Mouse (Mus musculus): ENCODE measurements at regions not wholly inside any gene's neighbourhood (a gene's known extent, or its start where the extent isn't known, plus 50 kb on each side); places are given as distances from the start of the nearest gene placed in this dataset.

DNA sequence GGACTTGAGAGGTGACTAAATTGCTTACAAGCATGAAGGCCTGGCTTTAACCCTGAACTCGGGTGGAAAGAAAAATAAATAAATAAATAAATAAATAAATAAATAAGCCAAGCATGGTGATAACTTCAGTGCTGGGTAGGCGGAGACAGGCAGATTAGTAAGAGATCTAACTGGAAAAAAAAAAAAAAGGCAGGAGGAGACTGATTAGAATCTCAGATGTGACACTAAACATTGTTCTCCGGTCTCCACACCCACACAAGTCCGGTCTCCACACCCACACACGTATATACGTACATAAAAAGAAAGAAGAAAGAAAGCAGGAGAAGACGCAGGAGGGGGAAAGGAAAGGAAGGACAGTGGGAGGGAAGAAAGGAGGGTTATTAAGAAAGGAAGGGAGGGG lies 267.8 kb downstream of the Dhx15 start:
- DNase-seq, result no peak

DNA sequence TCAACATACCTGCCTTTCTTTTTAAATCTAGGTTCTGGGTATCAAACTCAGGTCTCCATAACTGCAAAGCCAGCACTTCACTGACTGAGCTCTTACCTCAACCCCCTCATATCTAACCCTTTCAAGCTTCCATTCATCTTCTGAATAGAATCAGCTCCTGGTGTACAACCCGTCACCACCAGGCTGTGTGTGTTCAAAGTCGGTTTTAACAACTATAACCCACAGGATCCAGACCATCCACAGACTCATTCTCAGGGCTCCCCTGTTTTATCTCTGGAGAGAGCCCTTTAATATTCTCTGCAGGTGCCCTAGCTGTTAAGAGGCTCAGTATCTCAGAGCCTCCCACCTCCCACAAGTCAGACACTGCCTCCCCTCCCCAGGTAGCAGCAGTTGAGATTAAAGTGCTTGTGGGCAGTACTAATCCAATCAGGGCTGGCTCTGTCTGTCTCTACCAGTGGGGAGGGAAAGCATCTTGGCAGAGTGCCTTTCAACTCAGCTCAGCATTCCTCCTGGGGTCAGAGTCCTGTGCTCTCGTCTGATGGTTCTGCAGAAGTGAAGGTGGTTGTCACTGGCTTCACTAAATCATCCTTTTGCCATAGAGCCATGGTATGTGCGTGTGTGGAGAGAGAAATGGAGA lies 272.4 kb downstream of the Dhx15 start:
- DNase-seq, result peak; percentile 37 to 52

DNA sequence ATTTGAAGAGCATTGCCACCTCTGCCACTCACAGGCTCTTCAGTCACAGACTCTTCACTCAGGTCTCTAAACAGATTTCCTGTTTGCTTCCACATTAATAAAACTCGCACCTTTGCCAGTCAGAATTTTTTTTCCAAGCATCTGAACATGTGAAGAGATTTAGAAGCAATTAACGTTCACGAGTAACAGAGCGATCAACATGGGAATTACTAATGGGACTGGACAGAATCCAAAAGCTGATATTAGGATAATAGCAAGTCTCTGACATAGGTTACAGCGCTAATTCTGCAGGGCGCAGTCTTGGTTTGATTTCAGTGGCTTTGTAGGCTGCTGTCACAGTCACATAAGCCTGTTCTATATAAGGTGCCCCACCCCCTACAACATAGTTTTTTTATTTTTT lies 275.6 kb downstream of the Dhx15 start:
- no peak for DNase-seq

DNA sequence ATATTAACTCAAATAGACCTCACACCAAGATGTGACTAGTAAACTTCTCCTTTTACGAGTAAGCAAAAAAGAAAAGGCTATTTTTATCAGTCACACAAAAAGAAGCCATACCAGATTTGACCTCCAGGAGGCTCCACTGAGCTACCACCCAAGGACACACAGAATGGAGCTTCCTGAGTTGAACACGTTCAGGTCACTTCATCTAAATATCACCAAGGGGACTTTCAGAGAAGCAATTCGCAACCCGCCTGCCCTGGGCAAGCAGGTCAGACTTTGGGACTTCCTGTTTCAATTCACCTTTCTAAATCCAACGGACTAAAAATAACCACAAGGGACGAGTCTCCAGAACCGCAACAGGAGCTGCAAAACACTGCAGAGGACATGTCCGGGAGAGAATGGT lies 281.5 kb downstream of the Dhx15 start:
- peak; percentile 25 to 61 for DNase-seq

DNA sequence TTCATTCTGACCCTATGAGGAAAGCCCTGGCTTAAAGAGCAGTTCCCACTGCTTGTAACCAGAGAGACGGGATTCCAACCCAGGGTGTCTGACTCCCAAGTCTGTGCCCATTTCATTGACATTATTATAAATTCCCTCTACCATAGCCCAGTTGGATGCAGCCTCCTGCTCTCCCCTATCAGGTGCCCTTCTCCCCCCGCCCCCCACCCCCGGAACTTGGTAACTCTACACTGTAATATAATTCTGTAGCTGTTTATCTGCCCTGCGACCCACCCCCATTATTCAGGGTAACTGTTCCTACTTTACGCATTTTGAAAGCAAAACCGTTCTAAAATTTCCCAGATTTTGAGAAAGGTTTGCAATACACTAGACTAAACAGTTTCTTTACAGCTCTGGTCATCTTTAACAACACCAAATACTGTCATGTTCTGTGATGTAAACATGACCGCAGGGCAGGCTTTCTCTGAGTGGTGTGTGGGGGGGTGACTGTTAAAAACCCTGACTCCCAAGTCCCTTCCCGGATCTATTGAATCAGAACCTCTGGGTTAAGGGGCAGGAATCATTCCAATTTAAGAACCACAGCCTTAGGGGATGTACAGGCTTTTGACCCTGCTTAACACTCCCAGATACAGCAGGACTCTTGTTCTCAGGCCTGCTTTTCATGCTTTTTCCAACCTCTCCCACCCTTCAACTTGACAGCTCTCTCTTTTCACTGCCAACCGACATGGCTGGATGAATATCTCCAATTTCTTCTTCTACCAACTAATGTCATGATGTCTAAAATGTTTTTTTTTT lies 283.8 kb downstream of the Dhx15 start:
- DNase-seq, result no peak

DNA sequence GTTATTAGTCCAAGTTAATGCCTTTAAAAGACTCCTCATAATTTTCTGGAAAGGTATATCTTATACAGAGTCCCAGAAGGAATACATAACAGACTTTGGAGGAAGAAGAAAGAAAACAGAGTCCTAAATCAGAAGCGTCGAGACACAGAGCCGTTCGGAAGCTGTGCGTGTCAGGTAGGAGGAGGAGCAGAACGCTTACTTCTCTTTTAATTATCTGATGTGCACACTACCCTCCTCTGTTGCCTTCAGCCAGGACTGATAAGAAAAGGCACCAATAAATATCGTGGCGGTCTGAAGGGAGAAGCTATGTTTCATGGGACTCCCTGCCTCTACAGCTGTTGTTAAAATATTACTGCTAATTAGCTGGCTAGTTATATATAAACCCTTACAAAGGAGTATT lies 296.2 kb downstream of the Dhx15 start:
- DNase-seq, result no peak

DNA sequence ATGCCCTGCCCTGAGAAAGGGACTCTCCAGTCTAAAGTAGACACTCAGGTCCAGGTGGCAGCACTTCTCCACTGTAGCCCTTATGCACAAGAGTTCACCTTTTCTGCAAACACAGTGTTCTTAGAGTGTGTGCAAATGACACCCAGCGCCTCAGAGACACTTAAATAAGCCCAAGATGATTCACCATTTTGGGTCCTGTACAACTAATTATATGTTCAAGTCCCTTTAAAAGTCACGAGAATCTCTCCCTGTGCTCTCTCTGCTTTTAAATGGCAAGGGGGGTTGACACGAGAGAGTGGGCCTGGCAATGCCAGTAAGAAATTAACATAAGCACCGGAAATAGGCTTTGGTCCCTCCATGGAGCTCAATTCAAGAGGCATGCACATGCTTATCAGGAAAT lies 299.0 kb downstream of the Dhx15 start:
- no peak for DNase-seq

DNA sequence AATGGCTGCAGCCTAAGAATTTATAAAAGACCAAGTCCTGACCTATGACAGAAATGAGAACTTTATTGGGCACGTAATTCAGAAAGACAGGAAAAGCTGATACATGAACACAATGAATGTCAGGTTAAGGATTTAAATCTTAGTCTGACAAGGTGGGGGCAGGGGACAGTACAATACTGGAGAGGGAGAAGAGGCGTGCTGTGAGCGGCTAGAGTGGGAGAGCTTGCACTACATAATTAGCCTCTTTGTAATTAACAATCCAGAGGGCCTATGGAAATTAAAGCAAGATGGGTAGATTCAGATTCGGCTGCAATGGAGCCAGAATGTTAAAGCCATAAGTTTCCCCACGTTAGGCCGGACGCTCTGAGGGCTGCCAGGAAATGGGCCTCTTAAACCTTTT lies 301.9 kb downstream of the Dhx15 start:
- no peak for DNase-seq

DNA sequence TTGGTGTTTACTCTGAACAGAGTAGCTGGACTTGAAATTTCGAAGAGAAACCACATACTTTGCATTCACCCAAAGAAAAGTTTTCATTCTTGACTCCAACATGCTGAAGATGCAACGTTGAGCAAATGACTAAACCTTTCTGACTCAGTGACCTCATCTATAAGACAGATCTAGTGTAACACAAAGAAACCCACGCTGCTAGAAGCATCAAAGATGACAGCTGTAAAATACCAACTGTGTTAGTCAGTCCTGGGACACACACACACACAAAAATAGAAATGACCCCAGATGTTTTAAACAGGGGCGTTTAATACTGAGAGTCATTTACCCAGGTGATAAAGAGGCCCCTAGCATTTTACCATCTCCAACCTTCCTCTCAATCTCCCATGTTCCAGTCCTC lies 307.7 kb downstream of the Dhx15 start:
- DNase-seq, result no peak

DNA sequence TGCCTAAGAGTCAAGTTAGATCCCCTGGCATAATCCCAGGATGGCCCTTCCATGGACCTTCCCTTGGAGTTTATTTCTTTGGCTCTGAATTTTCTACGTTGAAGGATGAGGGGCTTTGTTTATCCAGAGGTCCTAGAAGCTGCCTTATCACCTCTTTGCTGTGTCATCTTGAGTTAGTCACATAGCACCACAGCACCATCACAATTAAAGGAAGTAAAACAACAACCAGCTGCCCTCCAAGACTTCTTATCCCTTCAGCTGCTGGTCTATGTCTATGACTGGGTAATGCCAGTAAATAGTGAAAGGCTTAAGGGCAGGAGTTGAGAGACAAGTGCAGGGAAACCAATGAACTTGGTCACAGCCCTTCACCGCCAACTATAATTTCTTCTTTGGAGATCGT lies 308.1 kb downstream of the Dhx15 start:
- no peak for DNase-seq

DNA sequence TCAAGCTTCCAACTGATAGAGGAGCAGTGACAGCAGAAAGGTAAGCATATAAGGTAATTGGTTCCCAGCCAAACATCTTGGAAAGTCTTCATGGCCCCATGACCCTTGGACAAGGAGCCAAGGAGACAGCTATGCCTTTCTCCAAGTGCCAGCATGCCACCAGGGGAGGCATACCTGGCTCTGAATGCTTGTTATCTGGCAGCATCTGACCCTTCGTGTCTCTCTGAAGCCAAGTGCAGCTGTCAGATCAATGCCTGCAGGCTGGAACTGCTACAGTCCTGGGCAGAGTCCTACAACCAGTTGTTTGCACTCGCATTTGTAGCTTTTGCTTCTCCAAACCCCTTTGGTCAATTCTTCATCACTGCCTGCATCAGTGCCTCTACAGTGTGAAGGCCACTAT lies 309.3 kb upstream of the Ppargc1a start:
- no peak for DNase-seq

DNA sequence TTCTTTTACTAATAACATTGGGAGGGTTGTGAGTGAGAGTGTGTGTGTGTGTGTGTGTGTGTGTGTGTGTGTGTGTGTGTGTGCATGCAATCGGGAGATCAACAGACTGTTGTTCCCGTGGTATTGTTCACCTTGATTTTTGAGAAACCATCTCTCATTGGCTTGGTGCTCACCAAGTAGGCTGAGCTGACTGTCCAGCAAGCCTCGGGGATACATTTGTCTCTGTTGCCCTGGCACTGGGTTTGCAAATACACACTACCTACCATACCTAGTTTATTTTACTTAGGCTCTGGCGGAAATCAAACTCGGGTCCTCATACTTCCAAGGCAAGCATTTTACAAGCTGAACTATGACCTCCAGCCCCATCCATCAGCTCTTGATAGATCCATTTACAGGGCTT lies 306.0 kb upstream of the Ppargc1a start:
- no peak for DNase-seq

DNA sequence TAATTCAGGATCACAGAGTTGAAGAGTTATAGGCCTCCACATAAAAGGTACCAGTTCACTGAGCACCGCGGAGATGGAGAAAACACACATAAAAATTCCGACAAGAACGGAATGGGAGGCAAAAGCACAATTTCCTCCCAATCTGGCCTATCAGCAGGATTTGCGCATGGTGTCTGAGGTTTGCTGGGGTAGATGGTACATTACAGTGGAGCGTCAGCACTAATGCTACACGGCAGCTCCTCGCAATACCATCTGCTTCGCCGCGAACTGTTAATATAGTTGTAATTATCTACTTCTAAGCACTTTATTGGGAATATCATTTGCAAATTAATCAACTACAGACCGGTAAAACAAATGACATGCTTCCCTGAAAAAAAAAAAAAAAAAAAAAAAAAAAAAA lies 304.2 kb upstream of the Ppargc1a start:
- no peak for DNase-seq

DNA sequence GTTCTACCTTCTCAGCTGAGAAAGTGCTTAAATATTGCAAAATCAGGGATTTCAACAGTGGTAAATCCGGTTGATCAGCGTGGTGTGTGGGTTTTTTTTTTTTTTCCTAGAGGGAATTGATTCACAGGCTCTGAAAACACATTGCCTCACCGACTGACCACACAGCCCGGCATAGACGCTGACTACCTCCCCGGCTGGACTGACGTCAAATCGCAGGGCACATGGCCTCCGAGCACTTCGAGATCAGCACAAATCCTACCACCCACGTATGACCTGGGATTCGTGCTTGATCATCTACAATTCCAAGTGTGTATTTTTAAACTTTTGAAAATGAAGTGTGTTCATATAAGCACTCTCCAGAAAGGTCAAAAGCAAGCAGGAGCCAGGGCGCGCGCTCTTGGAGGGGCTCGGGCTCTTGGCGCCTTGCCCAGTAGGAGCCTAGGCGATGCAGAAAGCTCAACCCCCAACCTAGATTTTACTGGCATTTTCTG lies 300.7 kb upstream of the Ppargc1a start:
- DNase-seq, result peak in 1 of 2 experiments; percentile 10

DNA sequence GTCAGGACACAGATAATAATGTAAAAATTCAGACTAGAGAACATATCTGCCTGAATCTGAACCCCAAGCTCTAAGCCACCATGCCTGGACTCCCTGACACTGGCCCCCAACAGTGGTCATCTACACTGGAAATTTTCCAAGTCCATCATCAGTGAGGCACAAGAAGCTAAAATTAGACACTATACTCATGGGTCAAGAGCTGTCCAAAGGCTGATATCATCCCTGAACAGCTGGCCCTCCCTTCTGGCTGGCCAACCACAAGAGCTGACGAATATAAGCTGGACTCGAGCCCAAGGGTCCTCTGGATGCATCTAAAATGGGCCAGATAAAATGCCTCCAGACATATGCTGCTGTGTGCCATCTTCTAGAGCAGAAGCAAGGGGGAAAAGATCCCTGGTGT lies 298.5 kb upstream of the Ppargc1a start:
- peak; percentile 47 to 65 for DNase-seq

DNA sequence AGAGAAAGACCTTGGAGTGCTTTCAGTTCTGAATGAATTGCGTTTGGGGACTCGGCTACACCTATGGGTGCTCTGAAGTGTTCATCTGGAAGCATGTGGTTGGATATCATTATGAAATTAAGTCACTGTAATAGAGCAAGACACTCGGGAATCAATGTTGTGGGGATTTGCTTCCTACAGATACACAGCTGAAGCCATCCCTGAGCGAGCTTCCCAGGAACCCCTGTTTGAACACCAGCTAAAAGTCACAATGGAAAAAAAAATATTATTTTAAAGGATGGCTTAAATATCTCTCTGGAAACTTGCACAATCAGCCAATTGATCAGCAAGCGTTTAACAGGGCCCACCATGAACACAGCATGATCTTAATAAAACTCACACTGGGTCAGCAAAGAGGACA lies 293.0 kb upstream of the Ppargc1a start:
- DNase-seq, result no peak

DNA sequence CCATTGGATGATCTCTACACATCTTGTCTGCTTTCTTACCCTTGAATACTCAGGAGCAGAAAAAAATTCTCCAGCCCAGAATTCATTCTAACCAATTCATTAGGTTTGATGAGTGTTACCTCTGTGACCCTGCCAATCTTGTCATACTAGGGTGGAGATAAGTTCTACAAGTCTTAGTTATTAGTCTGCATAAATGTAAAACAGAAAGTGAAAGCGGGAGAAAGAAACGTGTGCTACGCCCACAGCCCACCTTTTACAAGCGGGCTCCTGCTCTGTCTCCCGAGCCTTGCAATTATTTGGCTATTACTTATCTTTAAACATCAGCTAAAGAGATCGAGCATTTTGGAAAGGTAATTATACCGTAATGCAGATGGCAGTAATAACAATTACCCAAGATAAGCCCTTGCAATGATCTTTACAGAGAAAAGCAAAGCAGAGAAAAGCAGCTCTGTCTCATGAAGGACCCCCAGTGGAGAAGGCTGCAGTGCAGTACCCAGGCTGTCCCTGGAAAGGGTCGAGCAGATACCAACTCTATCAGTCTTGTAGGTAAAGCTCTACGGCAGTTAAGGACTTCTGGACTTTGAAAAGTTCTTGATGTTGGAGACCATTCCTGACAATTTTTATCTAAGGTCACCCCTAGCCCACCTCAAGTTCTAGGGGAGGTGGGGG lies 286.1 kb upstream of the Ppargc1a start:
- no peak for DNase-seq

DNA sequence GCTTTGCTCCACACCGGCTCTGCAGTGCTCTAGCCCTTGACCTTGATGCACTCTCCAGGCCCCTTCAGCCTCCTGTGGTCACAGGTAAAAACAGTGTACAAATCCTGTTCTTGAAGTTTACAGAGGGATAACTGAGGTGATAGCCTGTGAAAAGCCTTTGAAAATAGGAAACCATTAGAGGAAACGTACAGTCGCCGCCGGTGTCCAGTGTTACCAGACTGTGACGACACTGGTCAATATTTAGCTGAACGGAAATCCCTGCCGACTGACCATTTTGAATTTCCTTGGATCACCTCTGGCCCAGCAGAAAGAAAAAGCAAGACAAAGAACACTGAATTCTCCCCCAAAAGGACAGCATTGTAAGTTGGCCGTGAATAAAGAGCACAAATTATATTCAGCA lies 282.6 kb upstream of the Ppargc1a start:
- DNase-seq, result no peak

DNA sequence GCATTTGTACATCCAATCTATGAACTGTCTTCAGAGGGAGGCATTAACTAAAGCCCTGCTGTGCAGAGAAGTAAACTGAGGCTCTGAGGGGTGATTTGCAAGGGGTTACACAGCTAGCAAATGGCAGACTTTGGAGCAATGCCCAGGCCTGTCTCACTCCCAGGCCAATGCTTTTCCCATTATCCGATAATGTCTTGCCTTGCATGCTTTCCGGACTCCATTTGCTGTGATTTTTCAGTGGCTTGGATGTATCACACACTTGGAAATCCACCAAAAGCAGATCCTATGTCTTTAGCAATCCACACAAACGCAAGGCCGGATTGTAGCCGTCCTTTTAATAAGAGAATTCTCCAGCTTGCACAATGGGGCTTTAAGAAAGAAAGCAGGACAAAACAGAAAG lies 281.7 kb upstream of the Ppargc1a start:
- DNase-seq, result no peak

DNA sequence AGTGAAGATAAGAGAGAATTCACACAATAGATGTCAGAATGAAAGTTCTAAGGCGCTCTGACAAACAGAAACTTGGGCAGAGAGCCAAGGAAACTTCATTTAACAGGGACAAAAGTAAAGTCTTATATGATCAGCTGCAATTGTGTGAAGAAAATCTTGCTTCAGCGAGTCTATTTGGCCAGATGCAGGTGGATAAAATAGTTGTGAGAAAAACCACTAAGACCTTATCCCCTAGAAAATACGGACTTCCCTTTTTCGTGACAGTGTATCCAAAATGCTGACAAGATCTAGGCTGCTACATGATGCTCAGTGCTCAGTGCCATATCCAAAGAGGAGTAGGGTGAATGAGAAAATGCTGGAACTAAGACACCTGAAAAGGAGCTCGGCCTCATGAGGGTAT lies 274.7 kb upstream of the Ppargc1a start:
- no peak for DNase-seq

DNA sequence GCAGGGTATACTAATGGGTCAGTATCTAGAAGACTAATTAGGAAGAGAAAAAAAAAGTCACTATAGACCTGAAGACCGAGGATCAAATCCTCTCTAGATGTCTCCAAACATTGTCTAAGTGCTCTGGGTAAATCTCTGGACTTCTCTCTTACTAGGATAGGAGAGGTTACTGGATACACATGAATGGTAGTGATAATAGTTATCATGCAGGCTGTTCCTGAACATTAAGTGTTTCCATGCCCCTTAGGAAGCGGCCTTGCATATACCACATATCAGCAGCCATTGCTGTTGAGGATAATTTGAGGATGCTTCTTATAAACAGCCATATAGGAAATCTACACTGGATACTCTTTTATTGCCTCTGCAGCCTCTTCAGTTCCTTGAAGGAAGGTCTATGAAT lies 274.2 kb upstream of the Ppargc1a start:
- DNase-seq, result no peak

DNA sequence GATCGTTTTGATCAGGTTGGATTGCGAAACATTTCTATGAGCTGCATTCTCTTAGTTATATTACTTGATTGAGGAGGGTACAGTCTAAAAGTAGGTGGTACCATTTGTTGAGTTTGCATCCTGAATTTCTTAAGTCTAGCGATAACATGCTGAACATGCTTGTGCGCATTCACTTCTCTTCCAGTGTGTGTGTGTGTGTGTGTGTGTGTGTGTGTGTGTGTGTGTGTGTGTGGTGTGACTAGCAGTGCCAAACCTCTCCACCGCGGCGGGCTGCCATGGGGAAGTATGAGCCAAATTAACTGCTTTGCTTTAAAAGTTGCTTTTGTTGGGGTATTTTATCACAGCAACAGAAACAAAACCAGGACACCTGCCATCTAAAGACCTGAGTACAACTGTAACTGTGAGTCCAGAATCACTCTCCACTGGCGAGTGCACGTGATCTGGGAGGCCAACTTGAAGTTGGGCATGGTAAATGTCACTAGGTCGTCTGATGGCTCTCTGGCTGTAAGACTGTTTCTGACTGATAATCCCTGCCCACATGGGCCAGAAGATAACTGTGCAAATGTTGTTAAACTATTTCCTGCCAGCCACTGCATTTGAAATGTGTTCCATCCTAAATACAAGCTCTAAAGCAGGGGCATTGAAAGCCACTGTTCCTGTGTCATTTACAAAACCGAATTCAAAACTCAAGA lies 273.3 kb upstream of the Ppargc1a start:
- peak; percentile 24 to 35 for DNase-seq

DNA sequence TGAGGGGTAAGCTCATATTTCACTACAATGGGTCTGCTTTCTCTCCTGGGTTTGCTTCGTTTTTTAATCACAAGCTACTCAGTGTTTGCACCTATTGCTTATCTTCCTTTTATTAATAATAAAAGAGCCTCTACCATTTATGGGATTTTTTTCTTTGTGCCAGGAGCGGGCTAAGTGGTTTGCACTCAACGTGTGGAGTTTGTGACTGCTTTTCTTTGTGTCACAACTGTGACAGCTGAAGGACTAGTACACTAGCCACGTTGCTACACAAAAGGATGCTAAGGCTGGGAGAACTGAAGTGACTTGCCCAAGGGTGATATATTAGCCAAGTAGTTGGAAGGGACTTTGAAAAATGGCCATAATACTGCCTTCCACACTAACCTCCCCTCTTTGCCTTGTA lies 271.8 kb upstream of the Ppargc1a start:
- no peak for DNase-seq
